Mouse (Mus musculus) granulocyte monocyte progenitor cell, adult 5-6 weeks (primary cell): ENCODE data around the gene Hes3. TPM values are rescaled to one million over a fixed set of nuclear protein-coding genes. Genes with fewer than 3 reads are reported as not detected.

Experiments used
- ATAC-seq: replicated peaks from 2 replicates; pipeline ENCODE4 v1.8.0; 2016; ENCODE audit warnings: mild to moderate bottlenecking, moderate TSS enrichment, inconsistent platforms; ENCODE audit not compliant: poor library complexity, severe bottlenecking
- total RNA-seq, 2 experiments: library from RNA; stranded (forward) in 1 of 2; stranded (reverse) in 1 of 2; fragments of 200-712, 200-1000 nt in 1 of 2; fragments of >200 nt in 1 of 2; fragmentation: Nextera tagmentation in 1 of 2; gene quantifications; 2 replicates each; pipeline ENCODE4 v1.2.3; 2014 to 2017

Gene Hes3
- total RNA-seq (2014; fragmentation: Nextera tagmentation) (not detected in 2 replicates), total RNA-seq (2017) (not detected in 2 replicates)

DNA sequence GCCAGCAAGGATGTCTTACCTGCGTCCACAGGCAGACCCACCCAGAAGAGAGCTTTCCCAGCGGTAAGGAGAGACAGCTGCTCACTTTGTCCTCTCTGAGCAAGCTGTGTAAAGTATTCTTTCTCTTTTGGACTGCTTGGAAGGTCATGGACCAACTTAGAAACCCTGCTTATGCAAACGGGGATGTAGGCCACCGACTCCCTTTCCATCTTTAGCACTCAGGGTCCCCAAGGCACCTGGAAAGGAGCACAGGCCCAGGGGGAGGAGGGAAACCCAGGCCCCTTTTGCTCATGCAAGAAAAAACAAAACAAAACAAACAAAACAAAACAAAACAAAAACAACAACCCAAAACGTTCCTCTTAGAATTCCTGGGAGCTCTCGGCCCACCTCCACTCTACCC lies at the start of gene Hes3:
TSS of gene Hes3 (minus strand) at position 101 of the 400 bp plus-strand sequence.
- no peak for ATAC-seq

DNA sequence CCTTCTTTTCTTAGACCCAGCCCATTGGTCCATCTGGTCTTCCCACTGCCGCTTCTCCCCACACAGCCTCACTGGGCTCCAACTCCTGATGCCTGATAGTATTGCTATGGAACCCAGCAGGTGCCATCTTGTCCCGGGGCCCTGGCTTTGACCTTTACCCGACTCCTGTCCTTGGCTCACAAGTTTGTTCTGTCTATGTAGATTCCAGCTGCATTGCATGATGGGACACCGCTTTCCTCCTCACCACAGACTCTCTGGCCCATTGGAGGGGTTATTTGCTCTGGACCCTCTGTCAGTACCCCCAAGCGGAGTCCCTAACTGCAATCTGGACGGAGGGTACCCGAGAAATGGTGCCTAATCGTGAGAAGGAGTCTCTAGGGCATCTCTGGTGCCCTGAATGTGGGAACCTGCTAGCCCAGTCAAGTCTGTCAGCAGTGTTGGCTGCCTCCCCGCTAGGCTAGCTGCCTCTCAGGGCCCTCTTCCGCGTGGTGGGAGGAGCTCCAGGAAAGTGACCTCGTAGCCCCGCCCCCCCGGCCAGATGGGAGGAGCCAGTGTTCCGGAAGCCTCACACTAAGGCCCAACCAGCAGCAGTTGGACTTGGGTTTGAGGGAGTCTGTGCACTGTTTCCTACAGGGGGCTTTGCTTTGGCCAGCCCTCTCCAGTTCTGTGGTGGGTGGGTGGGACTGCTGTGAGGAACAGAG lies 49.3 kb upstream of the Hes3 start:
- peak; percentile 51 for ATAC-seq

DNA sequence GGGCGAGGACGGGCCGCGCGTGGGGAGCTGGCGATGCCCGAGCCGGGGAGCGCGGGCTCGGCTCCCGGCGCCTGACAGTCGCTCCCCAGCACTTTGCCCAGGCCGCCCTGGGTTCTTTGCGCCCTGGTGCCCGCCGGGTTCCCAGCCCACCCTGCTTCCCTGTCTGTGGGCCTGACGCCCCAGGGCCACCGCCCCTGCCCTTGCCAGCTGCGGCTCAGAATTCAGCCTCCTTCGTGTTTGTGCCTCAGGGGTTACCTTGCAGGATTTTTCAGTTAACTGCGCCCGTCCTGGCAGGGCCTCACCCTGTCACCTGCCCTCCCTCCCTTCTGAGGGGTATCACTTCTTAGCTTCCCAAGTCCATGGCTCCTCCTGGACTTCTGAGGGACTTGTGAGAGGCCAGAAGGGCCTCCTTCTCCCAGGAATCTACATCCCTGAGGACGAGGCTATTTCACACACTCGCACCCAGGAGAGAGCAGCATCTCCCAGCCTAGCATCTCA lies 47.9 kb upstream of the Hes3 start:
- ATAC-seq: no peak

DNA sequence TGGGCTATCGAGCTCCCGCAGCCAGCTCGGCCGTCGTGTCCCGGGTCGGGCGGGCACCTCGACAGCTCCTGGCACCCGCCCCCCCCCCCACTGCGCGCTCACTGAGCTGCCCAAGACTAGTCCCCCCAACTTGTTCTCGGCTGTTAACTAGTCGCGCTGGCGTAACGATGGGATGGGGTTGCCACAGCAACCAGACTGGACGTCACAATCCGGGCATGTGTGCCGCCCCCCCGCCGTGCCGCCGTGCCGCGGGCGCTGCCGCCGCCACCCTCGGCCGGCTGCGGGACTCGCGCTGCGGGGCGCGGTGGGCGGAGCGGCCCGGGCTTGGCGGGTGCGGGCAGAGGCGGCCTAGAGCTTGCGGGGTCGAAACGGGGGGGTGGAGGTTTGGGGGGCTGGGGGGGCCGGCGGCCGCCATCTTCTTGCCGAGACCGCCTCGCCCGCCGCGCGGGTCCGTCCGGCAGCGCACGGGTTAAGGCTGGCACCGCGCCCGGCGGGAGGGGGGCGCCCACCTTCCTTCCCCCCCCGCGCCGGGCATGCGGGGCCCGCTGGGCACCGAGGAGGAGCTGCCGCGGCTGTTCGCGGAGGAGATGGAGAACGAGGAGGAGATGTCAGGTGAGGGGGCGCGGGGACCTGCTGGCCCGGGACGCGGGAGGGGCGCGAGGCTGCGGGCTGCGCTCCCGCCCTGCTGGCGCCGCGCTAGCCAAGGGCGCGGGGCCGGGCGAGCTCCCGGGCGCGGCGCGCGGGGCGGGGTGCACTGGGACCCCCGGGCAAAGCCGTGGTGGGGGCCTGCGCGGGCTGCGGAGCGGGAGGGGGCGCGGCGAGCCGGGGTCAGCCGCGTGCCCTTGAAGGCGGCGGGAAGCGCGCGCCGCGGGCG lies 47.2 kb upstream of the Hes3 start, which contains the start of gene Chd5:
TSS of gene Chd5 (plus strand) at position 233 of the 874 bp plus-strand sequence.
- ATAC-seq: no peak

DNA sequence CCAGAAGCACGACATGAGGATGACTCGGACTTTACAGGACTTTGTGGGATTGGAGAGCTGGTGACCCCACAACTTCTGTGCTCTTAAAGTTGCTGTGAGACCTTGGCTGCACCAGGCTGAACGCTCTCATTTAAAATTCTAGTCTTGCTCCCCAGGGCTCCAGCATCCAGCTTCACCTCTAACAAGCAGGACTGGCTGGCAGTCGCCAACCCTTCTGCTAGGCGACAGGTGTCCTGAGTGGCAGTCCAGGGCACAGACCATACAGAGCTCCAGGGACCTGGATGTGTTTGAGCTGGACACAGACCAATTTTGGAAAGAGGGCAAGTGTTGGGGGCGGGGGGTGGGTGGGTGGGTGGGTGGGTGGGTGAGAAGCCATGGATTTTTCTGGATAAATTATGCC lies 46.3 kb upstream of the Hes3 start:
- no peak for ATAC-seq

DNA sequence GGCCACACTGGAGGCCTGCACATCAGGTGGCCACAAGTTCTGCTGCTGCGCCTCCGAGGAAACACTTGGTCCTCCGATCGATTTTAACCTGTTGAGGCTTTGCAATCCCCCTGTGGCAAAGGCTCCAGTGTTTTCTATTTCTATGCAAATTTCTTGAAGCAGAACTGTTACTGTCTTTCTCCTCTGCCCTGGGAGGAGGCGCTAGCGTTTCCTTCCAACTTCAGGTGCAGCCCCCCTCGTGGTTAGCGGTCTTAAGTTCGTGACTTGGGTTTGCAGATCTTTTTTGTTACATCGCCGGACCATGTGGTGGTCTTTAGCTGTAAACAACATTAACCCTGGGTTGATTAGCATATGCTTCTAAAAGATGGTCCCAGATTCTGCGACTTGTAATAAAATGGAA lies 42.1 kb upstream of the Hes3 start:
- ATAC-seq: no peak

DNA sequence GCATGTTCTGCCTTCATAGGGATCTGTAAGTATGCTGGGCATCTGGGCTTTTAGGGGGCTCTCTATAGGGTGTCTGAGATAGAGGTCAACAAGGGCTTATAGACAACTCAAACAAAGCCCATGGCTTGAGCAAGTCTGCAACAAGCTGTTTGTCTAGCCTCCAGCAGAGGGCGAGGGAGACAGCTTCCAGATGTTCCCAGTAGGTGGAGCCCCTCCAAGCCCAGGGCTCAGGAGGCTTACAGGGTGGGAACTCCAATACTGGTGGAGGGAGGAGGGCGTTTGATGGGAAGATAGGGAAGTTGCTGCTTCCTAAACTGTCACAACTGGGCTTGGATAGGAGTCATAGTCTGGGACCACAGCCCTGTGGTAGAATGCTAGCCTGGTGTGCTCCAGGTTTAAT lies 41.5 kb upstream of the Hes3 start:
- peak; percentile 88 for ATAC-seq

DNA sequence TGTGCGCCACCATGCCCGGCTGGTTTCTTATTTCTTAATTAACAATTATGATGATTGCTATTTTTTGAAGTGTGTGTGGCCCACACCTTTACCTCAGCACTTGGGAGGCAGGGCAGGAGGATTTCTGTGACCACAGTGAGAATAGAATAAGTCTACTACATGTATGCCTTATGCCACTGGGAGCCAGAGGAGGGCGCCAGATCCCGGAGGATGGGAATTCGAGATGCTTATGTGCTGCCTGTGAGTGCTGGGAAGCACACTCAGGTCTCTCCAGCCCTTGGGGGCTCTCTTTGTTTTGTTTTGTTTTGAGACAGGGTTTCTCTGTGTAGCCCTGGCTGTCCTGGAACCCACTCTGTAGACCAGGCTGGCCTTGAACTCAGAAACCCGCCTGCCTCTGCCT lies 37.2 kb upstream of the Hes3 start:
- ATAC-seq: 0 out of 2 replicates have a peak, but pooled peaks have one; percentile 12

DNA sequence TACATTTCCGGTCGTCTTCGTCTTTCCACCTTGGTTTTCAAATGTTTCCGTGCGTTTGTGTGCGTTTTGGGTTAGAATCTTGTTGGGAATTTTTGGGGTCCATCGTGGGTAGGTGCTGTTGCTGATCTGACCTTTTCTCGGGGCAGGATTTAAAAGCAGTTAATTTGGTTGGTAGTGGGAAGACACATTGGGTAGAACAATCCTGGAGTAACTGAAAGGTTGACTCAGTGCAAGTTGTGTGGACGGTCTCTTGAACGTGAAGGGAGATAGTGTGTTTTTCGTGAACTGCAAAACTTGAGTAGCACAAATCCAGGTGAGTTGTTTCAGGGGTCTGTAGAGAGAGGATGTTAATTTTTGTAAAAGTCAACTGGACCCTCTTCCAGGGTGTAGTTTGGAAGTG lies 35.1 kb upstream of the Hes3 start:
- ATAC-seq: no peak

DNA sequence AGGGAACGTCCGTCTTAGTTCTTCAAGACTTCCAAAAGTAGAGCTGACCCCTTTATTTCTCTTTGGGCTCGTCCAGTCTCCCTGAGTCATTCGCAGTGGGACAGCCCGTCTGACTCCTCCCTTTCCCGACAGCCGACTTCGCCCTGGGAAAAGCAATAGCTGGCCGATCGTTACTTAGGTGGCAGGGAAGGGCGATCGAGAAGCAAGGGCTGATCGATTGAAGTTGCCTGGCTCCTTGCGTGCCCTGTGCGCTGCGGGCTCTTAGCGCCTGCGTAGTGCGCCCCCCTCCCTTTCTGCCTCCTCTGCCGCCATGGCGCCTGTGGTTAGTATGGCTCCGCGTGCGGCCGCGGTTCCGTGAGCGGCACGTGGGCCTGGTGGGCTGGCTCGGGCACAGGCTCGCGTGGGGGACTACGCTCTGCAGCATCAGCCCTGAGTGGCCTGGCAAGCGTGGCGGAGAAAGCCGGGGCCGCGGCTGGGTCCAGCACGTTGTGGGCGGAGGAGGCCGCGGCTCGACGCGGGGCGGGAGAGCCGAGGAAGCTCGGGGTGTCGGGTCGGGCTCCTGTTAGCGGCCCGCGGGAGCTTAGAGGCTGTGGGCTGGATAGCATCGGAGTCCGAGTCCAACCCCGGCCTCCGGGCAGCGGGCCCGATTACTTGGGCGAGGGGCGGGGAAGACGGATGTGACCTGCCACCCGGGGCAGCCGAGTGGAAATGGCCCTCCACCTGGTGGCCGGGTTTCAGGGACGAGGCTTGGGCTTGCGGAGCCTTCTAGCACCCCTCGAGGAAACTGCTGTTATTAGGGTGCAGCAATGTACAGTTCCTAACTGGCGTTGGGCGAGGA lies 34.3 kb upstream of the Hes3 start, which contains the start of gene Rpl22:
TSS of gene Rpl22 (plus strand) at position 169 of the 838 bp plus-strand sequence.
- ATAC-seq: peak; percentile 94

DNA sequence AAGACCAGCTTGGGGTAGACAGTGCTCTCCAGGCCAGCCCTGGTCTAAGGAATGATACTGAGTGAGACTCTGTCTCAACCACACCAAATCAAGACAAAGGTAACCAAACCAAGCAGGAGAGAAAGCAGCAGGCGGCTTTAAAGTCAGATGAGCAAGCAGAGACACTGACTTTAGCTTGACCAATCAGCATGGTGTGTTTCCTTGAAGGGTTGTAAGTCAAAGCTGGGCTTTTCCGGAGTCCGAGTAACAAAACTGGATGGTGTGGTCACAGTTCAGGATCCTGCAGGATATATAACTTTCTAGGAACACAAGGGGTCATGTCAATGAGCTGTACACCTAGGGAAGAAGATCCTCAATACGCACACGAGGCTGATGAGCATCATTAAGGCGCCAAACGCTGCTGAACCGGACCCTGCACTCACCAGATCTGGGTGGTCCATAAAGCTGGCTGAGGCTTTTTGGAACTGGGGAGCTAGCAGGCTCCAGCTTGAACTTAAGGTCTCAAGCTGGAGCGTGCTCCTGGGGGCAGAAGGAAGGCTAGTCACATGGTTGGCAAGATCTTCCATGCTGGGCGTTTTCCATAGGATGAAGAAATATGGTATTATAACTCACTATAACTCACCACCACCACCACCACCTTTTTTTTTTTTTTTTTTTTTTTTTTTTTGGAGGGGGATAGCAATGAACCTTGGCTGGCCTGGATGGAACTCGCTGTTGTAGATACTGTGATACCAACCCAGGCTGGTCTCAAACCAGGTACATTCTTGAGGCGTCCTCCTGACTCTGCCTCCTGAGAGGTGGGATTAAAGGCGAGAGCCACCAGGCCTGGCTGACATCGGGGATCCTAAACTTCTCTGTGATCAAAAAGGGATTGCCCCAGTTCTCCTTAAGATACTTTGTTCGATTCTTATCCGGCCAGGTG lies 33.4 kb upstream of the Hes3 start:
- ATAC-seq: peak; percentile 1; the same call in 1 of the 2 replicates

DNA sequence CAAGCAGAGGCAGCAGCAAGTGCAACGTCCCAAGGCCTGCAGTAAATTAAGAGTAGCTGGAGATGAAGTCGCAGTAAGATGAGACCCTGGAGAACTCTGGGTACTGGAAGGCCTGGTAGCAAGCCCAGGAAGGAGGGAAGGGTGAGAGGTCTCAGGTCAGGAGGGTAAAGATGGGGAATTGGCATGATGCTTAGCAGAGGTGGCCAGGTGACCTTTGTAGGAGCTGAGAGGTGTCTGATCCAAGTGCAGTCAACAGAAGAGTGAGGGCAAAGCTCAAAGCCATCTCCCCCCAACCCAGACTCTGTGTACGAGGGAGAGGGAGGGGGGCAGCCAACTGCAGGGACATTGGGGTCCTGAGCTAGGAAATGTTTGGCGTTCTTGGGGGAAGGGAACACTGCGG lies 30.0 kb upstream of the Hes3 start:
- ATAC-seq: no peak

DNA sequence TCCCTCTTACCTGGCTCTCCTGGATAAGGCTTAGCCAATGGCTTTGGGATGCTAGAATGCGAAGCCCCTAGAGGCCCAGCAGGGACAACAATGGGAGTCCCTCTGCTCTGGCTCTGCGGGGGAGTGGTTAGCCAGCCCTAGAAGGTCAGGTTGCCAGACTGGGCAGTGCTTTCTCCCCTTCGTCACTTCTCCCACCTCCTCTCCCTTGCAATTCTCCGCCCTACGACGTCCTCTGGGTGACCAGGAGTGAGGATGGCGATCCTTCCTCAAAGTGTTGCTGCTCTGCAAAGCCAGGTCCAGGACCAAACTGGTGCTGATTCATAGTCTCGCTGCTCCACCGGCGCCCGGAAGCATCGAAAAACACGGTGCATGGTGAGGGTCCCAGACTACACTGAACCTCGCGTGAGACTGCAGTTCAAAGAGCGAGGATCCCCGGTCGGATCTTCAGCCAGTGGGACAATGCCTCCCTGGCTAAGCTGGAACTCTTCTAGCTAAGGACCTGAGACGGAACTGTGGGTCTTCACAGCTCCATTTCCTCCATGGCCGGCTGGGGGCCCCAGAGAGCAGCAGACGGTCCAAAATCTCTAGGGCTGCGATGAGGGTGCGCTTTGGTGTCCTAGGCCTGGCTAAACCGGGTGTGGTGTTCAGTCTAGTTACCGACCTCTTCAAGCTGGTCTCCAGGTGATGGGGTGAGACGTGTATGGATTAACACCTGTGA lies 27.2 kb upstream of the Hes3 start, which contains the start of gene Rnf207:
TSS of gene Rnf207 (minus strand) at position 477 of the 718 bp plus-strand sequence.
- peak; percentile 79 for ATAC-seq

DNA sequence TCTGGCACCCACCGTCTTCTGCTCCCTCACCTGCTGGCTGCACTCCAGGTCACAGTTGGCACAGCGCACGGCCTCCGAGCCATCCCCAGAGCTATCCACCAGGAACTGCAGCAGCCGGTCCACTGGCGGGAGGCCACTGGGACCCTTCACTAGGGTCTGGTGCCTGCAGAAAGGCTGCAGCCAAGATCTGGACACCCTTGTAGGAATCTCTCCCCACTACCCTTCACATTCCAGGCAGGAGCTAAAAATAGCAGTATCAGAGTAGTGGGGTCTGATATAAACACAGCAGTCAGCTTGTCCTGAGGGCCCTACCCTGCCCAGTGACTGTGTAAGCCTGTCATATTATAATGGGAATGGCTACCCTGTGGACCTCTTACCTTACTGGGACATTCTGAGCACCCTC lies 26.2 kb upstream of the Hes3 start:
- no peak for ATAC-seq

DNA sequence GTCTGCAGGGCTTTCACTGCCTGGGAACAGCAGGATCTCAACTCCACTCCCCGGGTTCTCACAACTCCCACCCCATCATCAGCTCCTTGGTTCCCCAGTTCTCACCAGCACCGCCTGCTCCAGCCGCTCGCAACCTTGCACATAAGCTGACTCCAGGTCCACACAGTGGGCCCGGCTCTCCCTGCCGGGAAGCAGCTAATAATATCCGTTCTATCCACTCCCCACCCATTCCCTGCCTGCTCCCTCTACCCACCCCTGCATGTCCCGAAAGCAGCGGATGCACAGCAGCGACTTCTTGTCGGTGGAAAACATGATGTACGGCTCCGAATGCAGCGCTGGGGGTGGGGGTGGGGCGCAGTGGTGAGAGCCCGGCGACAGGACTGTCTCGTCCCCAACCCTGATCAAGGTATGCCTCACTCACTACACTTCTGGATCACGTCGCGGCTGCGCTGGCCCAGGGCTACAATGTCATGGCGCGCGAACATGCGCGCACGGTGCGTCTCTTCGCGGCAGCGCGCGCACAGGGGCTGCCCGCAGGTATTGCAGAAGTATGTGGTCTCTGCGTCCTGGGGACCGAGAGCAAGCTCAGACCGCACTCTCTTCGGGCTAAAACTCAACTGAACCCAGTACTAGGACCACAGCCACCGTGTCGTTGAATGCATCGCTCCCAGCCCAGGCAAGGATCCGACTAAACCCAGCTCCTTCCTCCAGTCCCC lies 24.2 kb upstream of the Hes3 start:
- ATAC-seq: peak; percentile 59

DNA sequence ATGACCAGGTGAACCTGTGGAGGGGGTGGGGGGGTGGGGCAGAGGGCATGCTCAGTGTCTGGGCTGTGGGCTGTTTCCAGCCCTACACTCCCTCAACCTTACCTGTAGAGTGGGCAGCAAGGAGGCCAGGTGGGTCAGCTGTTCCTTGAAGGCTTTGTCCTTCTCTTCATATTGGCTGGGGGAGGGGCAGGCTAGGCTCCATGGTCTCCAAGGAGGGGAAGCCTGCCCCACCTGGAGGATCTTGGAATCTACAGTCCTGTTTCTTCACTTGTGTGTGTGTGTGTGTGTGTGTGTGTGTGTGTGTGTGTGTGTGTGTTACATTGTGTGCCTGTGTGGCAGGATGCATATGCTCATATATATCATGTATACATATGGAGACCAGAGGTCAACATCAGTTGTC lies 22.5 kb upstream of the Hes3 start:
- no peak for ATAC-seq

DNA sequence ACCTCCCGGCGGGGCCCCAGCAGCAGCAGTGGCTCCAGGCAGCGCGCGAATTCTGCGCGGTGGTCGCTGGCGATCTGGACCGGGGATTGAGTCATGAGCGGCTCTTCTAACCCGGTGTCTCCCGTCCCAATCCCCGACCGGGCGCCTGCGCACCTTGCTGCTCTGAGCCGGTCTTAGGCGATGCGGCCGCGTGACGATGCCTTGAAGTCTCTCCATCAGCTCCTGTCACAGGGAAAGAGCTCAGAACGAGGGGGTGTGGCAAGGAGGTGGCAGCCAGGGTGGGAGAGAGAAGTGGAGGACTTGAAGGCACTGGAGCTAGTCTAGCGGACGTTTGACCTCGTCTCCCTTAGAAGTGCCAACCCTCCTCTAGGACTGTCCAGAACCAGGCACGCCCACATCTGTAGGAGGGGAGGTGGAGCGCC lies 21.8 kb upstream of the Hes3 start:
- ATAC-seq: peak; percentile 23

DNA sequence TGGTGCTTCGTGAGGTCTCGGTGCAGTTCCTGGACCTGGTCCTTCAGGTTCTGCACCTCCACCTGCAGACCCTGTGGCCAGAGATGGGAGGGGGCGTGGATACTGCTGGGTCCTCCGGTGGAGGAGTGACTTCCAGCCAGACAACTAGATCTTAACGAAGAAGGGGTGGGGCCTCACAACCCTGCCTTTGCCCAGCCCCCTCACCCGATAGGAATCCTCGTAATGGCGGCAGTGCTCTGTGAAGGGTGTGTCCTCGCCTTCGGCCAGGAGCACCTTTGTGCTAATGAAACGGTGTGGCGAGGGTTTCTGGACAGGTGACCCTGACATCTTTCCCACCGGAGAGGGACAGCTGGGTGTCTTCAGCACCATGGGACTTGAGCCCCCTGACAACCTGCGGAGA lies 20.7 kb upstream of the Hes3 start:
- ATAC-seq: no peak
